ENCODE assay signal across 8 mouse cellular contexts in genomic region chr3:88142546-88142915, GRCm38 (mm10). TPM values are rescaled to one million over a fixed set of nuclear protein-coding genes. Genes with fewer than 3 reads are reported as not detected.
DNase-seq lines count a peak whose midpoint lies in the region; ATAC-seq and TF ChIP-seq lines count a peak whose summit lies in the region.

No protein-coding gene starts in this region.

- intact Hi-C loops in heart, postnatal 36 days (cut with DNase I): loop anchor here (2.0 kb wide), 1 partner anchor 30 kb away; no protein-coding TSS in a partner anchor

- H3K4me1 ChIP-seq in heart, embryonic 15.5 days (replicated peaks): peaks cover 75% of the 10 kb centered on the region
- peaks cover 24% of the 10 kb centered on the region for H3K4me1 ChIP-seq in ES-Bruce4 (ENCODE audit: control insufficient read depth, insufficient read depth, low read length)
- peaks cover 94% of the 10 kb centered on the region for H3K4me1 ChIP-seq in embryonic facial prominence, embryonic 10.5 days
- H3K4me1 ChIP-seq in intestine, postnatal 0 days (replicated peaks; ENCODE audit: control insufficient read depth, insufficient read depth, low read length): peaks cover 28% of the 10 kb centered on the region
- peaks cover 82% of the 10 kb centered on the region for H3K4me1 ChIP-seq in neural tube, embryonic 13.5 days (replicated peaks)

- peak overlapping the region; percentile 91 for H3K9ac ChIP-seq in heart, embryonic 15.5 days
- peak overlapping the region; percentile 85 for H3K9ac ChIP-seq in ES-Bruce4 (ENCODE audit: low read depth, poor library complexity, severe bottlenecking)
- H3K9ac ChIP-seq in intestine, postnatal 0 days (ENCODE audit: low read depth, low read length): peak overlapping the region; percentile 89
- H3K9ac ChIP-seq in neural tube, embryonic 13.5 days: peak overlapping the region; percentile 88

- DNase-seq in heart, postnatal 36 days: no peak
- DNase-seq in embryonic facial prominence, embryonic 10.5 days (ENCODE audit: low spot score): no peak
- no peak for DNase-seq in ovary, adult 18-20 months (ENCODE audit: low spot score)
- DNase-seq in left cerebral cortex, adult 11 months (ENCODE audit: low spot score): no peak

- ATAC-seq in heart, embryonic 15.5 days (replicated peaks; ENCODE audit: insufficient number of reproducible peaks, insufficient read depth, low FRiP score, low read depth): peak; percentile 34
- ATAC-seq in intestine, postnatal 0 days: peak; percentile 22
- ATAC-seq in neural tube, embryonic 13.5 days (ENCODE audit: low read depth): peak; percentile 67

- no peak for TF ChIP-seq EP300 in ES-Bruce4 (IDR thresholded peaks at IDR 0.05; ENCODE audit: insufficient read depth, low read depth, low read length)

- no peaks in the 10 kb centered on the region for H3K36me3 ChIP-seq in heart, embryonic 15.5 days
- H3K36me3 ChIP-seq in ES-Bruce4 (ENCODE audit: control insufficient read depth, insufficient read depth, low read length, poor library complexity, severe bottlenecking): no peaks in the 10 kb centered on the region
- no peaks in the 10 kb centered on the region for H3K36me3 ChIP-seq in embryonic facial prominence, embryonic 10.5 days (replicated peaks)
- no peaks in the 10 kb centered on the region for H3K36me3 ChIP-seq in intestine, postnatal 0 days (ENCODE audit: control insufficient read depth, insufficient read depth)
- H3K36me3 ChIP-seq in neural tube, embryonic 13.5 days: no peaks in the 10 kb centered on the region

- no peaks in the 10 kb centered on the region for H3K27me3 ChIP-seq in heart, embryonic 15.5 days
- H3K27me3 ChIP-seq in ES-Bruce4 (ENCODE audit: control insufficient read depth, insufficient read depth, low read length, poor library complexity, severe bottlenecking): no peaks in the 10 kb centered on the region
- peaks cover 26% of the 10 kb centered on the region for H3K27me3 ChIP-seq in embryonic facial prominence, embryonic 10.5 days (replicated peaks; ENCODE audit: low read depth, poor library complexity, severe bottlenecking)
- no peaks in the 10 kb centered on the region for H3K27me3 ChIP-seq in intestine, postnatal 0 days (replicated peaks; ENCODE audit: control insufficient read depth, insufficient read depth, low read length)
- peaks cover 17% of the 10 kb centered on the region for H3K27me3 ChIP-seq in neural tube, embryonic 13.5 days

- peak overlapping the region; percentile 100 for H3K27ac ChIP-seq in heart, embryonic 15.5 days
- no peak overlapping the region for H3K27ac ChIP-seq in ES-Bruce4 (ENCODE audit: insufficient read depth, low read length)
- peak overlapping the region; percentile 92 for H3K27ac ChIP-seq in embryonic facial prominence, embryonic 10.5 days (replicated peaks)
- peak overlapping the region; percentile 100 for H3K27ac ChIP-seq in intestine, postnatal 0 days (ENCODE audit: low read depth, low read length)
- peak overlapping the region; percentile 99 for H3K27ac ChIP-seq in neural tube, embryonic 13.5 days (replicated peaks)

- WGBS in heart, embryonic 15.5 days: 0% methylated on average over 57 of the region's 57 CpGs
- WGBS in embryonic facial prominence, embryonic 10.5 days: under 1% methylated on average over 57 of the region's 57 CpGs
- WGBS in intestine, postnatal 0 days: under 1% methylated on average over 57 of the region's 57 CpGs
- WGBS in neural tube, embryonic 13.5 days: under 1% methylated on average over 57 of the region's 57 CpGs

- no peak for TF ChIP-seq CTCF in ES-Bruce4 (IDR thresholded peaks at IDR 0.05; ENCODE audit: low read depth, low read length)
- TF ChIP-seq CTCF in intestine, postnatal 0 days (IDR thresholded peaks at IDR 0.05; ENCODE audit: low read depth): no peak

- peak overlapping the region; percentile 88 for H3K4me2 ChIP-seq in heart, embryonic 15.5 days
- H3K4me2 ChIP-seq in intestine, postnatal 0 days (replicated peaks; ENCODE audit: low read depth): peak overlapping the region; percentile 85
- H3K4me2 ChIP-seq in neural tube, embryonic 13.5 days: peak overlapping the region; percentile 97

- TF ChIP-seq POLR2A in ES-Bruce4 (IDR thresholded peaks at IDR 0.05; ENCODE audit: insufficient read depth, low read length): no peak

- H3K4me3 ChIP-seq in heart, embryonic 15.5 days: peak overlapping the region; percentile 96
- H3K4me3 ChIP-seq in ES-Bruce4 (ENCODE audit: low read depth, low read length): peak overlapping the region; percentile 78
- H3K4me3 ChIP-seq in embryonic facial prominence, embryonic 10.5 days: peak overlapping the region; percentile 90
- peak overlapping the region; percentile 78 for H3K4me3 ChIP-seq in intestine, postnatal 0 days (ENCODE audit: low read depth, low read length)
- peak overlapping the region; percentile 85 for H3K4me3 ChIP-seq in neural tube, embryonic 13.5 days

- H3K9me3 ChIP-seq in heart, embryonic 15.5 days (replicated peaks): no peaks in the 10 kb centered on the region
- H3K9me3 ChIP-seq in ES-Bruce4 (replicated peaks; ENCODE audit: control insufficient read depth, insufficient read depth, low read length, poor library complexity, severe bottlenecking): no peaks in the 10 kb centered on the region
- no peaks in the 10 kb centered on the region for H3K9me3 ChIP-seq in embryonic facial prominence, embryonic 10.5 days
- no peaks in the 10 kb centered on the region for H3K9me3 ChIP-seq in intestine, postnatal 0 days (ENCODE audit: control insufficient read depth)
- no peaks in the 10 kb centered on the region for H3K9me3 ChIP-seq in neural tube, embryonic 13.5 days

RNA-seq across cellular contexts. Expression of gene Mef2d, which starts 0.4 kb away (rescaled TPM):
- polyA plus RNA-seq in heart, embryonic 15.5 days (2015; fragmentation: Nextera tagmentation; extraction: Ambion mirVana): 35.4 and 43.2 TPM in 2 replicates
- total RNA-seq in heart, postnatal 36 days (2021): 100 to 1,000 TPM; 123 to 138 TPM
- 41.5 and 48.1 TPM in 2 replicates for polyA plus RNA-seq in ES-Bruce4 (2011; ENCODE audit: insufficient read depth, insufficient read length, low read depth, missing spikeins)
- polyA plus RNA-seq in embryonic facial prominence, embryonic 10.5 days (2016; fragmentation: Nextera tagmentation; extraction: Ambion mirVana): 11.1 and 12.1 TPM in 2 replicates
- polyA plus RNA-seq in intestine, postnatal 0 days (2015; fragmentation: Nextera tagmentation; extraction: Ambion mirVana): 15.8 and 16.2 TPM in 2 replicates
- 15.9 and 19.4 TPM in 2 replicates for polyA plus RNA-seq in neural tube, embryonic 13.5 days (2015; fragmentation: Nextera tagmentation; extraction: Ambion mirVana)
